Mouse (Mus musculus) limb, embryonic 15.5 days (tissue): ENCODE data around the gene Dvl2. TPM values are rescaled to one million over a fixed set of nuclear protein-coding genes. Genes with fewer than 3 reads are reported as not detected.
"Not testable (repeated sequence)": the region's sequence is repeated elsewhere in the genome, so short reads cannot be mapped to it uniquely, and the experiment has no call there.

ENCODE experiments used
- ATAC-seq: fragments of 200-750 bp; cut with Nextera tagmentation; 2 replicates; pipeline ENCODE4 v1.8.0; 2017; ENCODE audit warnings: low read depth, moderate TSS enrichment; ENCODE audit not compliant: insufficient number of reproducible peaks, low FRiP score, low TSS enrichment
- H3K27ac ChIP-seq: fragments of 300-500 bp; sonication (generic); 2 replicates; pipeline ENCODE4 v1.5.1; 2015; ENCODE audit warnings: moderate library complexity, mild to moderate bottlenecking, inconsistent platforms
- H3K27me3 ChIP-seq: fragments of 300-500 bp; sonication (generic); 2 replicates; pipeline ENCODE4 v1.6.1; 2015; ENCODE audit warnings: inconsistent platforms
- H3K36me3 ChIP-seq: fragments of 300-500 bp; sonication (generic); 2 replicates; pipeline ENCODE4 v1.6.1; 2015; ENCODE audit warnings: inconsistent platforms
- H3K4me1 ChIP-seq: fragments of 300-500 bp; sonication (generic); 2 replicates; pipeline ENCODE4 v1.6.1; 2015; ENCODE audit warnings: inconsistent platforms
- H3K4me2 ChIP-seq: fragments of 300-500 bp; sonication (generic); 2 replicates; pipeline ENCODE4 v1.6.1; 2015; ENCODE audit warnings: mild to moderate bottlenecking, inconsistent platforms
- H3K4me3 ChIP-seq: fragments of 300-500 bp; sonication (generic); 2 replicates; pipeline ENCODE4 v1.5.1; 2015; ENCODE audit warnings: mild to moderate bottlenecking, inconsistent platforms
- H3K9ac ChIP-seq: fragments of 300-500 bp; sonication (generic); 2 replicates; pipeline ENCODE4 v1.6.1; 2015; ENCODE audit warnings: inconsistent platforms
- H3K9me3 ChIP-seq: fragments of 300-500 bp; sonication (generic); 2 replicates; pipeline ENCODE4 v1.6.1; 2016; ENCODE audit warnings: inconsistent platforms
- WGBS: fragments of 180-500 bp; shearing (Covaris S2); methylation state at CpG from one replicate; pipeline ENCODE4 v1.1.7; 2015; 5-methylcytosine and 5-hydroxymethylcytosine counted together
- polyA plus RNA-seq: library from polyadenylated mRNA; unstranded; fragments of >200 nt; fragmentation: Nextera tagmentation; extraction: Ambion mirVana; gene quantifications from 2 replicates; pipeline ENCODE4 v1.2.1, GENCODE M21; 2015

The Dvl2 gene
- polyA plus RNA-seq, 1 experiment from 2014 or later, result 43.1 TPM

DNA sequence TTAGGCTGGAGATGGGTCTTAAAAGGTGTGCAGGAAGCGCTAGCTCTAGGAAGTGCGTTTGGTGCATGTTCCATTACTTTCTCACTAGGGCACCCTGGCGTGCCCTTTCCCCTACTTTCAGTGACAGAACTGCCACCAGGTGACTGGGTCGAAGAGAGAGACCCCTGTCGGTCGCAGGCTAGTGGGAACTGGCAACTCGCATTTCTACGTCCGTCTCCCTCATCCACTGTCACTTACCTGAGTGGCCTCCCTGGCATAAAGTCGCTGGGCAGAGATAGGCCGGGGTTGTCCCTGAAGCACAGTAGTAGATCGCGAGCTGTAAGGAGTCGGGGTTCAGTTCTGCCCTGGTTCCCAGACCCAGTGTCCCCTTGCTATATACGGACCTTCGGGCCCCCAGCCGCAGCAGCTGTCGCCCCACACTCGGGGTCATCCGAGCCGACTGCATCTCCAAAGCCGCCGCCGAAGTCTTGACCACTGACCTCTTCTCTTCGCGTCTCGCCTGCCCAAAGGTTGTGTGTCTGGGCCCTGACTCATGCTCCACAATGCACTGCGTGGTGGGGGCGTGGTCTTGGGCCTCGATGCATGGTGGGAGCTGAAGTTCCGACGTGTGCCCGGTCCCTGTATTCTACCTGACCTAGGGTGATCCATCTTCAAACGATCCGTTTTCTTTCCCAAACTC lies 14.6 kb downstream of the Dvl2 start, which contains the start of gene Acadvl:
Gene Acadvl (minus strand): TSS at position 532 of the 679 bp plus-strand sequence.
- peak within 1 kb of the TSS; percentile 74 for H3K27ac ChIP-seq
- peaks cover 42% of the 10 kb centered on the region for H3K36me3 ChIP-seq
- H3K4me1 ChIP-seq, result peaks cover 39% of the 10 kb centered on the region
- H3K4me2 ChIP-seq, result peak within 1 kb of the TSS; percentile 81
- H3K9ac ChIP-seq, result peak within 1 kb of the TSS; percentile 56
- ATAC-seq, result peak; percentile 69; the same call in 1 of the 2 replicates
- WGBS, result 1% methylated on average over 35 of the region's 35 CpGs
- no peaks in the 10 kb centered on the region for H3K9me3 ChIP-seq
- no peaks in the 10 kb centered on the region for H3K27me3 ChIP-seq
- H3K4me3 ChIP-seq, result peak within 1 kb of the TSS; percentile 67

GRCm38 (mm10) chr11:70015677-70016076 lies 15.3 kb downstream of the Dvl2 start:
- 60% methylated on average over 6 of the region's 6 CpGs for WGBS
- Histone ChIP-seq H3K27me3 (no peaks in the 10 kb centered on the region), H3K4me3 (no peak overlapping the region), H3K27ac (no peak overlapping the region), H3K4me2 (peak overlapping the region; percentile 81), H3K4me1 (peaks cover 46% of the 10 kb centered on the region), H3K36me3 (peaks cover 35% of the 10 kb centered on the region), H3K9me3 (no peaks in the 10 kb centered on the region), H3K9ac (peak overlapping the region; percentile 56; the same call in 1 of the 2 replicates)
- no peak for ATAC-seq

DNA sequence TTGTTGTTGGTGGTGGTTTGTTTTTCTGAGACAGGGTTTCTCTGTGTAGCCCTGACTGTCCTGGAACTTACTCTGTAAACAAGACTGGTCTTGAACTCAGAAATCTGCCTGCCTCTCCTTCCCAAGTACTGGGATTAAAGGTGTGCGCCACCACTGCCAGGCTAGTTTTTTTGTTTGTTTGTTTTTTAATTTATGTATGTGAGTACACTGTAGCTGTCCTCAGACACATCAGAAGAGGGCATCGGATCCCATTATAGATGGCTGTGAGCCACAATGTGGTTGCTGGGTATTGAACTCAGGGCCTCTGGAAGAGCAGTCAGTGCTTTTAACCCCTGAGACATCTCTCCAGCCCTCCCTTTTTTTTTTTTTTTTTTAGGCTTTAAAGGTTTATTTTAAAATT lies 15.8 kb downstream of the Dvl2 start:
- not testable (repeated sequence) for ATAC-seq, H3K4me3 ChIP-seq
- 80% methylated on average over 2 of the region's 2 CpGs for WGBS

GRCm38 (mm10) chr11:70016669-70017068 lies 16.3 kb downstream of the Dvl2 start, which contains the start of gene Dlg4:
Gene Dlg4, plus strand, starts transcription at chr11:70016942.
- WGBS, result 85% methylated on average over 3 of the region's 3 CpGs
- Histone ChIP-seq H3K36me3 (peaks cover 25% of the 10 kb centered on the region), H3K4me1 (peaks cover 56% of the 10 kb centered on the region), H3K27ac (peak within 1 kb of the TSS; percentile 95), H3K9ac (peak within 1 kb of the TSS; percentile 34; the same call in 1 of the 2 replicates), H3K27me3 (no peaks in the 10 kb centered on the region), H3K4me2 (peak within 1 kb of the TSS; percentile 90), H3K9me3 (no peaks in the 10 kb centered on the region), H3K4me3 (peak within 1 kb of the TSS; percentile 68)
- ATAC-seq, result no peak

More for the DNA sequence above, 15.8 kb downstream of the Dvl2 start:
- not testable (repeated sequence) for H3K9ac ChIP-seq, H3K4me2 ChIP-seq, H3K27me3 ChIP-seq, H3K9me3 ChIP-seq, H3K27ac ChIP-seq
- peaks cover 51% of the 10 kb centered on the region for H3K4me1 ChIP-seq
- H3K36me3 ChIP-seq, result peaks cover 30% of the 10 kb centered on the region

- peaks cover 60% of the 10 kb centered on the region for H3K4me1 ChIP-seq
- peaks cover 19% of the 10 kb centered on the region for H3K36me3 ChIP-seq
- H3K4me2 ChIP-seq, result peak overlapping the region; percentile 90; the same call in 1 of the 2 replicates
- H3K27me3 ChIP-seq, result no peaks in the 10 kb centered on the region
- no peaks in the 10 kb centered on the region for H3K9me3 ChIP-seq
- 41% methylated on average over 7 of the region's 7 CpGs for WGBS
- no peak overlapping the region for H3K4me3 ChIP-seq
- peak overlapping the region; percentile 95 for H3K27ac ChIP-seq
- no peak overlapping the region; the same call in 1 of the 2 replicates for H3K9ac ChIP-seq
- ATAC-seq, result no peak
Measured at GRCm38 (mm10) chr11:70017199-70017767, 16.9 kb downstream of the Dvl2 start.

DNA sequence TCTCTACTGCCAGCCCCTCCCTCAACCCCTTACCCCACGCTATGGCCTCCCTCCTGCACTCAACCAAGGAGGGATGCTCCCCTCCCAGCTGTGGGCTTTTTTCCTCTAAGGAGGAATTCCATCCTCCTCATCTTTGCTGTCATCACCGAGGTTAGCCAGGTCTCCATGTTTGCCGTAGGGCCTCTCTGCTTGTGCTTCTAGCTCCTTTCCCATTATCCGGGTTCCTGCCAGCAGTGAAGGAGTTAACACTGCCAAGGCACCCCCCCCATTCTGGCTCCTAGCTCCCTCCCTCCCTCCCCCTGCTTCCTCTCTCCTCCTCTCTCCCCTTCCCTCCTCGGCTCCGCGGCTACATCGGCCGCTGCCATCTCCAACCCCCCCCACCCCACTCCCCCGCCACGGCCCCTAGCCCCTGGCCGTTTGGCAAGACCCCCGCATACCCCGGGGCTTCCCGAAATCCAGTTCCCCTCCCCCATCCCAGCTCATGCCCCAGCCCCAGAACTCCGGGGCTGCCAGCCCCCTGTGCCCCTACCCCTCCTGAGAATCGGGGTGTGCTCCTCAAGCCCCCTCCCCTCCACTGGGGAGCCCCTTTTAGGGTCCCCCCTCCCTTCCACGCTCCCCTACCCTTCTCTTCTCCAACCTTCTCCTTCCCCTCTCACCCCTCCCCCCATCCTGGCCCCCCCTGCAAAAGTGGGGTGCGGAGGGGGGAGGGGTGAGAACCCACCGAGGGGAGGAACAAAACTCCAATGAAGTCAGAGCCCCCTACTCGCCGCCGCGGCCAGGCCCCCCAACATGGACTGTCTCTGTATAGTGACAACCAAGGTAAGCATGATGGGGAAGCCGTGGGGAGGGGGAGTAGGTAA lies 18.0 kb downstream of the Dvl2 start:
- 2% methylated on average over 24 of the region's 25 CpGs for WGBS
- H3K36me3 ChIP-seq, result peaks cover 8% of the 10 kb centered on the region
- H3K27me3 ChIP-seq, result no peaks in the 10 kb centered on the region
- peak overlapping the region; percentile 90 for H3K4me2 ChIP-seq
- H3K9me3 ChIP-seq, result no peaks in the 10 kb centered on the region
- H3K4me3 ChIP-seq, result peak overlapping the region; percentile 68
- H3K9ac ChIP-seq, result peak overlapping the region; percentile 77
- peak overlapping the region; percentile 95 for H3K27ac ChIP-seq
- no peak for ATAC-seq
- H3K4me1 ChIP-seq, result peaks cover 65% of the 10 kb centered on the region

DNA sequence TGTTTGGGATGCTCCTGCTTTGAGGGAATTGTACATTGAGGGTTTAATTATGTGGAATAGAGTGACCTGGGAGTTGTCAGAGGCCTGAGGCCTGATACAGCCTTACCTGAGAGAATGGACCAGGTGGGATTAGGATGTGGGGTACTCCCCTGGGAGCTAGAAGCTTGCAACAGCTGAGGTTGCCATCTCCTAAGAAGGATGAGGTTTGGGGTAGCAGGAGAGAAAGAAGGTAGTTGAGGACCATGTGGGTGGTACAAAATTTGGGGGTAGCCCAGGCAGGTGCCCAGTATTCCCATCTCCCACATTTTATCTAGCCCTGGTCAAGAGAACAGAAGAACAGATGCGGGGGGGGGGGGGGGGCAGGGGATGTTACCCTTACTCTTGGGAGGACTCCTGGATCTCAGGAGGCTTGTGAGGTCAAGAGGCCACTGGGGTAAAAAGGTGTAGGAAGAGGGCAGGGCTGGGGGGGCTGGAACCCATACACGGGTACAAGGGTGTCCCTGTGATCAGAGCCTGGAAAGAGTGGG lies 19.2 kb downstream of the Dvl2 start:
- Histone ChIP-seq H3K4me3 (peak overlapping the region; percentile 68), H3K27me3 (no peaks in the 10 kb centered on the region), H3K27ac (peak overlapping the region; percentile 95), H3K9ac (no peak overlapping the region), H3K4me2 (peak overlapping the region; percentile 90), H3K4me1 (peaks cover 69% of the 10 kb centered on the region), H3K9me3 (no peaks in the 10 kb centered on the region), H3K36me3 (no peaks in the 10 kb centered on the region)
- WGBS, result 8% methylated on average over 1 of the region's 2 CpGs
- no peak for ATAC-seq

- Histone ChIP-seq H3K36me3 (no peaks in the 10 kb centered on the region), H3K4me3 (peak overlapping the region; percentile 68), H3K27ac (peak overlapping the region; percentile 95), H3K9ac (no peak overlapping the region), H3K4me2 (peak overlapping the region; percentile 90), H3K27me3 (no peaks in the 10 kb centered on the region), H3K9me3 (no peaks in the 10 kb centered on the region), H3K4me1 (peaks cover 71% of the 10 kb centered on the region)
- ATAC-seq, result no peak
- WGBS, result 12% methylated on average over 8 of the region's 8 CpGs
Measured at GRCm38 (mm10) chr11:70020022-70020631, 19.7 kb downstream of the Dvl2 start.

GRCm38 (mm10) chr11:70020731-70021263 lies 20.4 kb downstream of the Dvl2 start:
- ATAC-seq, result peak; percentile 75
- H3K9ac ChIP-seq, result 0 out of 2 replicates have a peak overlapping the region, but pooled peaks have one; percentile 17
- no peaks in the 10 kb centered on the region for H3K36me3 ChIP-seq
- peaks cover 76% of the 10 kb centered on the region for H3K4me1 ChIP-seq
- peak overlapping the region; percentile 95 for H3K27ac ChIP-seq
- WGBS, result 2% methylated on average over 8 of the region's 8 CpGs
- H3K4me2 ChIP-seq, result peak overlapping the region; percentile 90
- no peaks in the 10 kb centered on the region for H3K27me3 ChIP-seq
- H3K9me3 ChIP-seq, result no peaks in the 10 kb centered on the region
- H3K4me3 ChIP-seq, result peak overlapping the region; percentile 68

DNA sequence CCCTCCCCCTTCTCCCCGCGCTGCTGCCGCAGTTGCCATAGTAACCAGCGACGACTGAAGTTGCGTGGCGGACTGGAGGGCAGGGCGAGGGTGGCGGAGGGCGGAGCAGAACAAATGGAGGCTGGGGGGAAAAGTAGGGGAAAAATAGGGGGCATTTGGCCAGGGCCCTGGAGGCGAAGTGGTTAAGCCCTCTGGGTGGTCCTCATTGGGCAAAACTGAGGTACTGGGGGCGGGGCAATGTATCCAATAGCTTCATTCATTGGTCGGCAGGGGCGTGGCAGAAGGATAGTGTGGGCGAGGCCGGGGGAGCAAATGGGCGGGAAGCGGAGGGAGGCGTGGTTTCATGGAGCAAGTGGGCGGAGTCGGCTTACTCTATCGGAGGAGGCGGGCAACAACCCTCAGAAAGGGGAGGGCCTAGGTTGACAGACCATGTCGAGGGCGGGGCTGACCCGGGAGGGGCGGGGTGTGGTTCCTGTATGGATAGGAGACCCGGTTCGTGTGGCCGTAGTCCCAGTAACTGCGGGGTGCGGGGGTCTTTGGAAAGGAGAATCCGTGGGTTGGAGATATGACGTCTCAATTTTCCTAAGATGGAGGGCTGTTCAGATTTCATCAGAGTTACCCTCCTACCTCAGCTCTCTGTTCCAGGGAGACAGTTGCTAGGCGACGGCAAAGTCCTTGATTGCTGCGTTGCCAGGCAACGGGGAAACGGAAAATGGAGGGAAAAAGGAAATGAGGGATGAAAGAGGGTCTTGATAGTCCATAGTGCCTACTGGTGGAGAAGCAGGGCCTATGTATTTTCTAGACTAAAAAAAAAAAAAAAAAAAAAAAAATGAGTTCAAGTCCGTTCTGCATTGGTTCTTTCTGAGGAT lies 21.1 kb downstream of the Dvl2 start:
- H3K9me3 ChIP-seq, result no peaks in the 10 kb centered on the region
- peak overlapping the region; percentile 90 for H3K4me2 ChIP-seq
- WGBS, result 2% methylated on average over 39 of the region's 40 CpGs
- no peaks in the 10 kb centered on the region for H3K27me3 ChIP-seq
- H3K27ac ChIP-seq, result peak overlapping the region; percentile 95
- H3K9ac ChIP-seq, result 0 out of 2 replicates have a peak overlapping the region, but pooled peaks have one; percentile 17
- peaks cover 83% of the 10 kb centered on the region for H3K4me1 ChIP-seq
- no peaks in the 10 kb centered on the region for H3K36me3 ChIP-seq
- H3K4me3 ChIP-seq, result peak overlapping the region; percentile 68
- peak; percentile 72 for ATAC-seq
